Mouse (Mus musculus): Measurements from ENCODE around the gene Kcnq4. TPM values are rescaled to one million over a fixed set of nuclear protein-coding genes. Genes with fewer than 3 reads are reported as not detected.

Kcnq4 gene
- polyA plus RNA-seq, 1 experiment from 2014 or later = 2.1 TPM

DNA sequence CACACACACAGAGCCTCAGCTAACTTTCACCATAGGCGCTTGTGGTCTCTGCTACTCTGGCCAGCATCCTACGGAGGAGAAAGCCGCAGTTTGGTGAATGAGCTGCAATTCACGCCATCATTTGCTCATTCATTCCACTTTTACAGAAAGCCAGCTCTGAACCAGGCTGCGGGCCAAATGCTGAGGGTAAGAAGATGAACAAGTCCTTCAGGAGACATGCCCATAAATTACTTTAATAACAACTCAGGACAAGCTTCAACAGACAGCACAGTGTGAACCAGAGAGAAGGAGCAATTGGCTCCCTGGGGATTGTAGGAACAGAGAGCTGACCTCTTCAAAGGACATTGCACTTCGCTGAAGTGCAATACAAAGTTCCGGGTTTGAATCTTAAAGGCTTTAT, 82.6 kb downstream of the Kcnq4 start:
- Histone ChIP-seq H3K4me1 (peaks cover 24% of the 10 kb centered on the region), H3K9me3 (replicated peaks) (no peaks in the 10 kb centered on the region), H3K36me3 (no peaks in the 10 kb centered on the region), H3K27ac (replicated peaks) (no peak overlapping the region), H3K4me3 (peak overlapping the region; percentile 82; the same call in 1 of the 2 replicates), H3K27me3 (ENCODE audit: low read depth, poor library complexity, severe bottlenecking) (peaks cover 62% of the 10 kb centered on the region)
- DNase-seq (ENCODE audit: low spot score) = no peak
- 70% methylated on average over 7 of the region's 7 CpGs for WGBS

DNA sequence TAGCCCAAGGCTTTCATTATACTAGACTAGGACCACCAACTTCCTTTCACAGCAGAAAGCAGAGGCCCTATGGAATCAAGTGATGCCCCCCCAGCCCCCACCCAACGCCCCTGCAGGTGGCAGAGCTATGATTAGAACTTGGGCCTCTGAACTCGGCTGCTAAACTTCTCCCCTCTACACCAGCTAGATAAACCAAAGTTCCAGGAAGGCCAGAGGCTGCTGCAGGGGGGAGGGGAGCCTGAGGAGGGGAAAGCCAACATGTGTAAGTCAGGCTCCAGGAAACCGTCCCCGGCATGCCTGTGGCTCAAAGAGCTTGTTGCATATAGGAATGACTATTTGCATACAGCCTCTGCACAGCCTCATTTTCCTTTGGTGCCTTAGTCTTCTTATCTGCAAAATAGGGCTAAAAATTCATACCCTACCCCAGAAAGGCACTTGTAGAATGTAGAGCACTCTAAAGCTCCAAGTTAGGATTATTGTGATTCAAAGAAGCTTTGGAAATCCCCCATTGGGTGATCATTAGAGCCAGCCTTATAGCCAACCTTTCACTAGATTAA, 83.2 kb downstream of the Kcnq4 start:
- H3K36me3 ChIP-seq = no peaks in the 10 kb centered on the region
- no peak overlapping the region for H3K27ac ChIP-seq (replicated peaks)
- H3K27me3 ChIP-seq (ENCODE audit: low read depth, poor library complexity, severe bottlenecking) = peaks cover 56% of the 10 kb centered on the region
- H3K4me3 ChIP-seq = no peak overlapping the region
- H3K4me1 ChIP-seq = peaks cover 22% of the 10 kb centered on the region
- WGBS = 47% methylated on average over 4 of the region's 4 CpGs
- no peak for DNase-seq (ENCODE audit: low spot score)
- no peaks in the 10 kb centered on the region for H3K9me3 ChIP-seq (replicated peaks)

- Histone ChIP-seq H3K9me3 (replicated peaks) (no peaks in the 10 kb centered on the region), H3K4me3 (no peak overlapping the region), H3K27me3 (ENCODE audit: low read depth, poor library complexity, severe bottlenecking) (peaks cover 50% of the 10 kb centered on the region), H3K27ac (replicated peaks) (no peak overlapping the region), H3K4me1 (peaks cover 22% of the 10 kb centered on the region), H3K36me3 (no peaks in the 10 kb centered on the region)
- no peak for DNase-seq (ENCODE audit: low spot score)
- 77% methylated on average over 2 of the region's 2 CpGs for WGBS
Measured at GRCm38 (mm10) chr4:120664601-120665000, 83.8 kb downstream of the Kcnq4 start.

- Histone ChIP-seq H3K36me3 (no peaks in the 10 kb centered on the region), H3K4me3 (no peak overlapping the region), H3K27me3 (ENCODE audit: low read depth, poor library complexity, severe bottlenecking) (peaks cover 11% of the 10 kb centered on the region), H3K9me3 (replicated peaks) (no peaks in the 10 kb centered on the region), H3K4me1 (no peaks in the 10 kb centered on the region), H3K27ac (replicated peaks) (no peak overlapping the region)
- WGBS = 77% methylated on average over 4 of the region's 4 CpGs
- DNase-seq (ENCODE audit: low spot score) = no peak
Measured at GRCm38 (mm10) chr4:120660485-120660884, 87.9 kb downstream of the Kcnq4 start.

- Histone ChIP-seq H3K9me3 (replicated peaks) (no peaks in the 10 kb centered on the region; the same call in 1 of the 2 replicates), H3K4me3 (no peak overlapping the region), H3K27me3 (ENCODE audit: low read depth, poor library complexity, severe bottlenecking) (peaks cover 25% of the 10 kb centered on the region), H3K36me3 (no peaks in the 10 kb centered on the region), H3K4me1 (no peaks in the 10 kb centered on the region), H3K27ac (replicated peaks) (no peak overlapping the region)
- no peak for DNase-seq (ENCODE audit: low spot score)
- WGBS = 88% methylated on average over 8 of the region's 8 CpGs
Measured at GRCm38 (mm10) chr4:120655898-120656297, 92.5 kb downstream of the Kcnq4 start.

- peaks cover 67% of the 10 kb centered on the region for H3K27me3 ChIP-seq (ENCODE audit: low read depth, poor library complexity, severe bottlenecking)
- 27% methylated on average over 7 of the region's 7 CpGs for WGBS
- no peaks in the 10 kb centered on the region for H3K36me3 ChIP-seq
- H3K9me3 ChIP-seq (replicated peaks) = no peaks in the 10 kb centered on the region; the same call in 1 of the 2 replicates
- DNase-seq (ENCODE audit: low spot score) = no peak
- peaks cover 11% of the 10 kb centered on the region for H3K4me1 ChIP-seq
- H3K4me3 ChIP-seq = peak overlapping the region; percentile 65
- H3K27ac ChIP-seq (replicated peaks) = no peak overlapping the region; the same call in 1 of the 2 replicates
Measured at GRCm38 (mm10) chr4:120650208-120650592, 98.2 kb downstream of the Kcnq4 start.

DNA sequence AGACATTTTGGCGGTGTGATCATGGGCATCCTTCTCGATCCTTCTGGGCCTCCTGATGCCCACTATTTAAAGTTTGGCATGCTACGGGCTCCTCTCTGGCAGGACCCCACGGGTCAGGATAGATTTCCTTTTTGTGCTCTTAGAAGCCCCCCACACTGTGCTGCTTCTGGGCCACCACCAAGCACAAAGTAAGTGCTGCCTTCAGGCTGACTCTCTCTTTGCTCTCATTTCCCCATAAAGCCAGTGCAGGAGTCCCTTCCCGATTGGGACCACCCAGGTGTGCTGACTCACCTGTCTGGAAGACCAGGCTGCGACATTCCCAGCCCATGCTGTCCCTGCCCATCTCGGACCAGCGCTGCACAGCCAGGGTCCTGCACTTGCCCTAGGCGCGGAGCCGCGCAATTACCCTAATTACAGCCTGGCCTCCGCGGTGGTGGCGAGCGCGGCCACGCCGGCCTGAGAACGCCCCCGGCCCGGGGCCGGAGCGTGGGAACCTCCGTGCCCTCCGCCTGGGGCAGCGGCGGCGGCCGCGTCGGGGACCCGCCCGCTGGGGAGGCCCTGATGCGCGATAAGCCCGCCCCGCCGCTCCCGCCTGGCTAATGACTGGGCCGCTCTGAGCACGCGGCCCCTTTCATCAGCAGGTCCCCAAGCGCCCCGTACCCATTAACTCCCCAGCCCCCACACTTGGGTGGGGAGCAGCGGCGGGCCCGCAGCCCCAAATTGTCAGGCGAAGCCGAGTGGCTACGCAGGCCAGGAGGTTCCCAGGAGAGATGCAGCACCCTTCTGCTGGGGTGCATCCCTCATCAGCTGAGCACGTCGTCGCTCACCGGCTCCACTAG, 98.8 kb downstream of the Kcnq4 start:
- Histone ChIP-seq H3K4me1 (peaks cover 11% of the 10 kb centered on the region), H3K27ac (replicated peaks) (peak overlapping the region; percentile 76), H3K9me3 (replicated peaks) (no peaks in the 10 kb centered on the region; the same call in 1 of the 2 replicates), H3K4me3 (peak overlapping the region; percentile 65), H3K27me3 (ENCODE audit: low read depth, poor library complexity, severe bottlenecking) (peaks cover 62% of the 10 kb centered on the region), H3K36me3 (no peaks in the 10 kb centered on the region)
- peak; percentile 60 for DNase-seq (ENCODE audit: low spot score)
- 4% methylated on average over 55 of the region's 55 CpGs for WGBS

MicroRNA genes within 50 kb of the gene (microRNA counts, 519-probe panel; counts per million panel counts)
- microRNA mmu-miR-30e = not detected

Small RNAs within 50 kb of the gene (microRNA-seq; reads per million reads assigned to microRNA genes)
- 112 reads per million, percentile 52 among the genes with 10 or more reads in this experiment for gene Mir30c-1
- not detected for gene Mir30e
- gene Mir30f = not detected

Other genes with a start within 250 kb of the Kcnq4 start
- 0.10 TPM in 1 of 2 replicates, not detected in the other for gene Slfnl1, start 216.4 kb downstream of the Kcnq4 start, polyA plus RNA-seq (2016; fragmentation: Nextera tagmentation; extraction: Ambion mirVana)
- gene Ctps, start 178.3 kb downstream of the Kcnq4 start, polyA plus RNA-seq (2016; fragmentation: Nextera tagmentation; extraction: Ambion mirVana) = 131 and 142 TPM in 2 replicates
- not detected in 2 replicates for gene Gm8439, start 159.9 kb downstream of the Kcnq4 start, polyA plus RNA-seq (2016; fragmentation: Nextera tagmentation; extraction: Ambion mirVana)
- gene Cited4, start 82.0 kb downstream of the Kcnq4 start, polyA plus RNA-seq (2016; fragmentation: Nextera tagmentation; extraction: Ambion mirVana) = 8.5 and 12.7 TPM in 2 replicates
- gene Nfyc, start 83.0 kb upstream of the Kcnq4 start, polyA plus RNA-seq (2016; fragmentation: Nextera tagmentation; extraction: Ambion mirVana) = 123 and 127 TPM in 2 replicates
- 3.8 and 5.4 TPM in 2 replicates for gene Rims3, start 106.2 kb upstream of the Kcnq4 start, polyA plus RNA-seq (2016; fragmentation: Nextera tagmentation; extraction: Ambion mirVana)
- 36.6 and 39.0 TPM in 2 replicates for gene Exo5, start 176.4 kb upstream of the Kcnq4 start, polyA plus RNA-seq (2016; fragmentation: Nextera tagmentation; extraction: Ambion mirVana)
- gene Zfp69, start 203.1 kb upstream of the Kcnq4 start, polyA plus RNA-seq (2016; fragmentation: Nextera tagmentation; extraction: Ambion mirVana) = 9.4 and 10.3 TPM in 2 replicates